Mouse (Mus musculus) frontal cortex, postnatal 14 days (tissue): ENCODE data around the gene Fkbp5.
"Not testable (repeated sequence)": the region's sequence is repeated elsewhere in the genome, so short reads cannot be mapped to it uniquely, and the experiment has no call there.

Experiments used
- DNase-seq, 2 experiments: peaks; one replicate each; pipeline ENCODE4 v3.0.0; 2022; ENCODE audit warnings: low spot score in 2 of 2

The Fkbp5 gene

GRCm38 (mm10) chr17:28419636-28420035, 97.7 kb downstream of the Fkbp5 start:
- DNase-seq = no peak

- DNase-seq = no peak
Measured at GRCm38 (mm10) chr17:28418954-28419353, 98.4 kb downstream of the Fkbp5 start.

- not testable (repeated sequence) for DNase-seq
Measured at GRCm38 (mm10) chr17:28418481-28418880, 98.8 kb downstream of the Fkbp5 start.

- DNase-seq = no peak
Measured at GRCm38 (mm10) chr17:28417771-28418170, 99.6 kb downstream of the Fkbp5 start.

- DNase-seq = no peak
Measured at GRCm38 (mm10) chr17:28415271-28415670, 102.1 kb downstream of the Fkbp5 start.

- DNase-seq = no peak
Measured at GRCm38 (mm10) chr17:28411381-28411960, 105.9 kb downstream of the Fkbp5 start.

GRCm38 (mm10) chr17:28410731-28411130, 106.6 kb downstream of the Fkbp5 start:
- DNase-seq = no peak

GRCm38 (mm10) chr17:28408251-28408918, 108.9 kb downstream of the Fkbp5 start:
- no peak for DNase-seq

- DNase-seq = peak; percentile 71 to 81
Measured at GRCm38 (mm10) chr17:28407418-28408250, 109.7 kb downstream of the Fkbp5 start.

- no peak for DNase-seq
Measured at GRCm38 (mm10) chr17:28406471-28406870, 110.9 kb downstream of the Fkbp5 start.

GRCm38 (mm10) chr17:28404745-28405144, 112.6 kb downstream of the Fkbp5 start:
- DNase-seq = not testable (repeated sequence)

GRCm38 (mm10) chr17:28404301-28404700, 113.0 kb downstream of the Fkbp5 start:
- no peak for DNase-seq

GRCm38 (mm10) chr17:28394994-28395393, 122.3 kb downstream of the Fkbp5 start:
- no peak for DNase-seq

GRCm38 (mm10) chr17:28394051-28394765, 123.1 kb downstream of the Fkbp5 start:
- DNase-seq = no peak

- no peak for DNase-seq
Measured at GRCm38 (mm10) chr17:28391568-28392432, 125.5 kb downstream of the Fkbp5 start.

GRCm38 (mm10) chr17:28388534-28388933, 128.8 kb downstream of the Fkbp5 start:
- no peak for DNase-seq

GRCm38 (mm10) chr17:28386150-28386905, 131.0 kb downstream of the Fkbp5 start:
- peak; percentile 69 to 81 for DNase-seq

GRCm38 (mm10) chr17:28384298-28384697, 133.0 kb downstream of the Fkbp5 start:
- DNase-seq = no peak

- no peak for DNase-seq
Measured at GRCm38 (mm10) chr17:28380255-28380654, 137.1 kb downstream of the Fkbp5 start.

- no peak for DNase-seq
Measured at GRCm38 (mm10) chr17:28375592-28376061, 141.7 kb downstream of the Fkbp5 start.
